Mouse (Mus musculus) cerebellum, adult 2 months (tissue): ENCODE results near the gene Fosb. TPM values are rescaled to one million over a fixed set of nuclear protein-coding genes. Genes with fewer than 3 reads are reported as not detected.
"Not testable (repeated sequence)": the region's sequence is repeated elsewhere in the genome, so short reads cannot be mapped to it uniquely, and the experiment has no call there.

Experiments
- DNase-seq, 2 experiments: peaks; one replicate each; pipeline ENCODE4 v3.0.0; 2021
- H3K27ac ChIP-seq: fragments of 200-500 bp; 2 replicates; pipeline ENCODE4 v1.5.1; 2012; ENCODE audit warnings: low read length, control low read depth, inconsistent platforms; ENCODE audit not compliant: insufficient read depth
- H3K27me3 ChIP-seq: fragments of 200-500 bp; 2 replicates; pipeline ENCODE4 v1.6.1; 2012; ENCODE audit warnings: inconsistent platforms, mild to moderate bottlenecking, low read length, moderate library complexity; ENCODE audit not compliant: control insufficient read depth, insufficient read depth
- H3K4me1 ChIP-seq: fragments of 200-500 bp; 2 replicates; pipeline ENCODE4 v1.6.1; 2011; ENCODE audit warnings: low read length; ENCODE audit not compliant: control insufficient read depth, insufficient read depth
- H3K4me3 ChIP-seq: fragments of 200-500 bp; replicated peaks from 2 replicates; pipeline ENCODE3; 2011; ENCODE audit warnings: mild to moderate bottlenecking, low read depth, low read length, control low read depth; ENCODE audit not compliant: insufficient read depth
- CTCF ChIP-seq: fragments of 200-500 bp; IDR thresholded peaks from 2 replicates; pipeline ENCODE4 v1.5.1; 2011; ENCODE audit warnings: low read depth, mild to moderate bottlenecking, control low read depth, low read length, moderate library complexity, borderline replicate concordance; ENCODE audit not compliant: insufficient read depth
- POLR2A ChIP-seq: fragments of 200-500 bp; IDR thresholded peaks from 2 replicates; pipeline ENCODE4 v1.6.1; 2011; ENCODE audit warnings: low read length, control low read depth, borderline replicate concordance; ENCODE audit not compliant: insufficient read depth
- WGBS: fragments of 180-500 bp; shearing (Covaris S2); methylation state at CpG from one replicate; pipeline ENCODE4 v1.1.7; 2018; 5-methylcytosine and 5-hydroxymethylcytosine counted together
- polyA plus RNA-seq: library from polyadenylated mRNA; depleted of rRNA; stranded (reverse); fragments of >200 nt; gene quantifications from 2 replicates; pipeline ENCODE4 v1.2.3, GENCODE M21; 2012

Gene Fosb
- polyA plus RNA-seq, 1 experiment = 0.67 TPM

GRCm38 (mm10) chr7:19281680-19282304 is 28.1 kb downstream of the Fosb start:
- not testable (repeated sequence) for H3K27me3 ChIP-seq, H3K27ac ChIP-seq, H3K4me1 ChIP-seq, DNase-seq
- TF ChIP-seq CTCF = 0 out of 2 replicates have a peak, but pooled peaks have one; percentile 1
- WGBS = 27% methylated on average over 6 of the region's 6 CpGs
- H3K4me3 ChIP-seq = peak overlapping the region; percentile 70

DNA sequence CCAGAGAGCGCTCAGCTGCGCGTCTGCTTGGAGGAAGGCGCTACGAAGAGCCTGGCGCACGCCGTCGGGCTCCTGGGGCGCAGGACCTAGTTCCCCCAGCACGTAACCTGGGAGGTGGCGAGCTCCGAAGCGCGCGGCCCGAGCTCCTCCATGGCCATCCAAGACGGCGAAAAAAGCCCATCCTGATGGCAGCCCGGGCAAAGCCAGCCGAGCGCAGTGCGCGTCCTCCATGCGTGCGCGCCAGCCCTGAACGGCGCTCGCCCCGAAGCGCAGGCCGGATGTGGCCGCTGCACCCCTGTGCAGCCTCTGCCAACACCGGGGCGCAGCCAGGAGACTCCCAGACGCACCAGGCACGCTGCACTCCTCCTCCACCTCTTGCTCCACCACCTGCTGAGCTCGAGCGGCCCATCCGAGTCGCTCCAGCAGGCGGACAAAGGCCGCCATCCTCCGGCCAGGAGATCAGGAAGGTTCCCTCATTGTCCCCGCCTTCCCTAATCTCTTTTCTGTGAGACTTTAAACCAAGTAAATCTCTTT is 30.2 kb downstream of the Fosb start, which contains the start of gene Ppm1n:
Ppm1n (minus strand) TSS at position 484 of the 534 bp plus-strand sequence.
- H3K4me3 ChIP-seq = peak within 1 kb of the TSS; percentile 11
- H3K27ac ChIP-seq = no peak within 1 kb of the TSS
- 2% methylated on average over 46 of the region's 46 CpGs for WGBS
- no peaks in the 10 kb centered on the region for H3K27me3 ChIP-seq
- TF ChIP-seq POLR2A (no peak), CTCF (no peak)
- no peak for DNase-seq
- no peaks in the 10 kb centered on the region for H3K4me1 ChIP-seq

GRCm38 (mm10) chr7:19279052-19279451 is 30.8 kb downstream of the Fosb start:
- TF ChIP-seq POLR2A (no peak), CTCF (no peak)
- no peaks in the 10 kb centered on the region for H3K4me1 ChIP-seq
- no peak overlapping the region for H3K4me3 ChIP-seq
- DNase-seq = no peak
- no peak overlapping the region for H3K27ac ChIP-seq
- no peaks in the 10 kb centered on the region for H3K27me3 ChIP-seq
- WGBS = 4% methylated on average over 34 of the region's 34 CpGs

- Histone ChIP-seq H3K27me3 (no peaks in the 10 kb centered on the region), H3K4me1 (no peaks in the 10 kb centered on the region), H3K4me3 (no peak overlapping the region), H3K27ac (no peak overlapping the region)
- DNase-seq = no peak
- 58% methylated on average over 4 of the region's 4 CpGs for WGBS
- peak; percentile 36; the same call in 1 of the 2 replicates for TF ChIP-seq CTCF
- TF ChIP-seq POLR2A = no peak
These were observed 33.6 kb downstream of the Fosb start for GRCm38 (mm10) chr7:19276253-19276652.

DNA sequence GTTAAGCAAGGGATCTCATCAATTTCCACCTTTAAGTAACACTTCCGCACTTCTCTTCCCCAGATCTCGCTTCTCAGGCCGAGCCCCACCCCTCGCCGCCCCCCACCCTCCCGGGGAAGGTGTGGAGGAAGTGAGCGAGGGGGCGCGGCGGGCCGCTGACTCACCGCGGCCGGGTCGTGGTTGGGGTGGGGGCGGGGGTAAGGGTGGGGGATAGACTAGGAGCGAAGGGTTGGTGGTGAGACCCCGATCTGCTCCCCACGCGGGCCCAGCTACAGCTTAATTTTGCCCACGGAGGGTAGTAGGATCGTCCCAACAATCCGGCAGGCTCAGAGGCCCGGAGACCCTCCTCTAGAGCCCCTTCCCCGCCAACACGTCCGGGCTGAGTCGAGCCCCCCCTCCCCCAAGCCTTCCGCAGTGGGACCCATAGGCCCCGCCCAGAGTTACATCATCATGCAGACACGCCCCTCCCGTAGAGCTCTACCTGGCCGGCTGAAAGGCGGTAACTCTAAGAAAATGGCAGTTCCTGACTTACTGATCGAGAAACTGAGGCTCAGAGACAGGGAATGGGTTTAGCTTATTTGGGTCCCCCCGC is 37.6 kb downstream of the Fosb start:
- no peak for TF ChIP-seq POLR2A
- no peak for TF ChIP-seq CTCF
- H3K27ac ChIP-seq = peak overlapping the region; percentile 12; the same call in 1 of the 2 replicates
- H3K4me3 ChIP-seq = peak overlapping the region; percentile 64
- WGBS = under 1% methylated on average over 36 of the region's 36 CpGs
- peak; percentile 71 to 75 for DNase-seq
- H3K4me1 ChIP-seq = peaks cover 7% of the 10 kb centered on the region
- no peaks in the 10 kb centered on the region for H3K27me3 ChIP-seq

GRCm38 (mm10) chr7:19271238-19272172 is 38.3 kb downstream of the Fosb start, which contains the start of gene Vasp:
TSS of gene Vasp (minus strand) at chr7:19271817.
- under 1% methylated on average over 59 of the region's 62 CpGs for WGBS
- Histone ChIP-seq H3K27ac (peak within 1 kb of the TSS; percentile 73), H3K4me3 (peak within 1 kb of the TSS; percentile 64), H3K27me3 (no peaks in the 10 kb centered on the region), H3K4me1 (peaks cover 14% of the 10 kb centered on the region)
- peak; percentile 53; the same call in 1 of the 2 replicates for TF ChIP-seq POLR2A
- no peak for TF ChIP-seq CTCF
- DNase-seq = peak; percentile 85 to 87

GRCm38 (mm10) chr7:19270509-19271237 is 39.2 kb downstream of the Fosb start:
- TF ChIP-seq CTCF (no peak), POLR2A (no peak)
- DNase-seq = no peak
- no peak overlapping the region for H3K27ac ChIP-seq
- peaks cover 23% of the 10 kb centered on the region for H3K4me1 ChIP-seq
- H3K27me3 ChIP-seq = no peaks in the 10 kb centered on the region
- WGBS = 3% methylated on average over 21 of the region's 21 CpGs
- peak overlapping the region; percentile 64 for H3K4me3 ChIP-seq
